Mouse (Mus musculus): ENCODE measurements around the gene Spns3. TPM values are rescaled to one million over a fixed set of nuclear protein-coding genes. Genes with fewer than 3 reads are reported as not detected.

The Spns3 gene
- polyA plus RNA-seq, 1 experiment from 2014 or later, result 0.98 TPM

GRCm38 (mm10) chr11:72461500-72461981, 88.8 kb downstream of the Spns3 start:
- H3K9ac ChIP-seq, result no peak overlapping the region
- no peaks in the 10 kb centered on the region for H3K9me3 ChIP-seq
- no peaks in the 10 kb centered on the region for H3K36me3 ChIP-seq
- H3K27ac ChIP-seq, result no peak overlapping the region
- H3K4me3 ChIP-seq (replicated peaks), result no peak overlapping the region
- ATAC-seq (ENCODE audit: insufficient read depth, low FRiP score, low read depth), result no peak
- H3K4me1 ChIP-seq, result peaks cover 26% of the 10 kb centered on the region
- no peaks in the 10 kb centered on the region for H3K27me3 ChIP-seq (replicated peaks)
- no peak overlapping the region for H3K4me2 ChIP-seq
- 32% methylated on average over 5 of the region's 5 CpGs for WGBS

DNA sequence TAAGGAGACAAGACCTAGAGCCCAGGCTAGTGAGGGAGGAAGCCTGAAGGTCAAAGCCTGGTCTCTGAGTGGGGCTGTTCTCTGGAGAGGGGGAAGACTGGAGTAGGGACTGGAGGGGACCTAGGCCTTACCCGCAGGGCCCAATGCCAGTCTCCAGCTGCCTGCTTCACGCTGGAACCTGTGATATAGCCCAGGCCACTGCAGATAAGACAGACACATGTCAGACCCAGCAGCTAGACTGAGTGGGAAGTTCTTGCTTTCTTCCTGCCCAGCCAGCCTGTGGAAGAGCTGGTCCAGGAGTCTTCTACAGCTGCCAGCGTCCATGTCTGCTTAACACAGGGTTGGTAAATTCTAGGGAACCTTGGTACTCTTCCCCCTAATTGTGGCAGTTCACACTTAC, 91.8 kb downstream of the Spns3 start:
- Histone ChIP-seq H3K27ac (0 out of 2 replicates have a peak overlapping the region, but pooled peaks have one; percentile 8), H3K4me1 (peaks cover 15% of the 10 kb centered on the region; the same call in 1 of the 2 replicates), H3K27me3 (replicated peaks) (no peaks in the 10 kb centered on the region), H3K4me2 (no peak overlapping the region), H3K4me3 (replicated peaks) (no peak overlapping the region), H3K36me3 (no peaks in the 10 kb centered on the region), H3K9ac (no peak overlapping the region), H3K9me3 (no peaks in the 10 kb centered on the region)
- WGBS, result 72% methylated on average over 3 of the region's 3 CpGs
- ATAC-seq (ENCODE audit: insufficient read depth, low FRiP score, low read depth), result no peak

DNA sequence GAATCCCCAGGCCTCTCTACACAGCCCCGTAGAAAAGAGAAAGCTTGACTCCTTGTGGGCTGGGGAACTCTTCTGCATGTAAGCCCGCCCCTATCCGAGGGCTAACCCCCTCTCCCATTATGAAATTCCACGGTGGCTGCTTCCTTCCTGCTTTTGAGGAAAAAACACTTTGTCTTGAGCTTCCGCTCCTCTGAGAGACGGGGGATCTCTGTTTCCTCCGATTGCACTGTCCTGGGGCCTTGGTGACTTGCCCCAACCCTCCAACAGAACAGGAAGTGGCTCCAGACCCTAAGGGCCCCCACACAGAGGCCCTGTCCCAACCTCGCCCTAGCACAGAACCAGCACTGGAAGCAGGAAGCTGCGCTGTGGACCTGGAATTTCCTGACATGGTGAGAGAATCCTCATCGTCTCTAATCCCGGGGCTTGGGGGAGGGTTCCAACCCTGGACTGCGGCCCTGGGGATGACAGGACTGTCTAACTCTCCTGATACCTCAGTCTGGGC, 92.3 kb downstream of the Spns3 start:
- Histone ChIP-seq H3K4me1 (peaks cover 15% of the 10 kb centered on the region; the same call in 1 of the 2 replicates), H3K36me3 (no peaks in the 10 kb centered on the region), H3K9me3 (no peaks in the 10 kb centered on the region), H3K27ac (0 out of 2 replicates have a peak overlapping the region, but pooled peaks have one; percentile 8), H3K4me3 (replicated peaks) (no peak overlapping the region), H3K27me3 (replicated peaks) (no peaks in the 10 kb centered on the region), H3K9ac (no peak overlapping the region), H3K4me2 (no peak overlapping the region)
- 55% methylated on average over 12 of the region's 12 CpGs for WGBS
- ATAC-seq (ENCODE audit: insufficient read depth, low FRiP score, low read depth), result peak; percentile 63; the same call in 1 of the 2 replicates

DNA sequence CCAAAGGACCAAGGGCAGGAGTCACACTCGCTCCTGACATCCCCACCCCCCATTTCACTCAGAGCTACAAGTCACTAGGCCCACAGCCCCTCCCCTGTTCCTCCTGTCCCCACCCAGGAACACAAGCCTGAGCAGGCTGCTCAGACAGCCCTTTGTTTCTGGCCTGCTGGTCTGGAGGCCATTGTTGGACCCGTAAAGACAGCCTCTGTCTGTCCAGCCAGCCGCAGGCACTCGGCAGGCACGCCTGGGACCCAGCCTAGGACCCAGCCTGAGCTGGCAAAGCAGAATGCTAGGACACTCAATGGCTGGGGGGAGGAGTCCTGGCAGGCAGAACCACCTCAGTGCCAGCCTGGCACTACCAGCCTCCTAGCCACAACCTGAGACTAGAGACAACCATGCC, 94.6 kb downstream of the Spns3 start:
- H3K27ac ChIP-seq, result no peak overlapping the region
- peaks cover 12% of the 10 kb centered on the region; the same call in 1 of the 2 replicates for H3K36me3 ChIP-seq
- no peak overlapping the region for H3K4me2 ChIP-seq
- WGBS, result 63% methylated on average over 5 of the region's 5 CpGs
- H3K9me3 ChIP-seq, result no peaks in the 10 kb centered on the region
- peaks cover 15% of the 10 kb centered on the region; the same call in 1 of the 2 replicates for H3K4me1 ChIP-seq
- H3K9ac ChIP-seq, result no peak overlapping the region
- ATAC-seq (ENCODE audit: insufficient read depth, low FRiP score, low read depth), result peak; percentile 24
- no peaks in the 10 kb centered on the region for H3K27me3 ChIP-seq (replicated peaks)
- H3K4me3 ChIP-seq (replicated peaks), result no peak overlapping the region

GRCm38 (mm10) chr11:72453105-72453953, 97.0 kb downstream of the Spns3 start:
- Histone ChIP-seq H3K4me2 (no peak overlapping the region), H3K4me1 (peaks cover 12% of the 10 kb centered on the region; the same call in 1 of the 2 replicates), H3K36me3 (peaks cover 36% of the 10 kb centered on the region), H3K9me3 (no peaks in the 10 kb centered on the region), H3K9ac (no peak overlapping the region), H3K4me3 (replicated peaks) (no peak overlapping the region), H3K27ac (no peak overlapping the region), H3K27me3 (replicated peaks) (no peaks in the 10 kb centered on the region)
- 57% methylated on average over 15 of the region's 15 CpGs for WGBS
- ATAC-seq (ENCODE audit: insufficient read depth, low FRiP score, low read depth), result no peak

DNA sequence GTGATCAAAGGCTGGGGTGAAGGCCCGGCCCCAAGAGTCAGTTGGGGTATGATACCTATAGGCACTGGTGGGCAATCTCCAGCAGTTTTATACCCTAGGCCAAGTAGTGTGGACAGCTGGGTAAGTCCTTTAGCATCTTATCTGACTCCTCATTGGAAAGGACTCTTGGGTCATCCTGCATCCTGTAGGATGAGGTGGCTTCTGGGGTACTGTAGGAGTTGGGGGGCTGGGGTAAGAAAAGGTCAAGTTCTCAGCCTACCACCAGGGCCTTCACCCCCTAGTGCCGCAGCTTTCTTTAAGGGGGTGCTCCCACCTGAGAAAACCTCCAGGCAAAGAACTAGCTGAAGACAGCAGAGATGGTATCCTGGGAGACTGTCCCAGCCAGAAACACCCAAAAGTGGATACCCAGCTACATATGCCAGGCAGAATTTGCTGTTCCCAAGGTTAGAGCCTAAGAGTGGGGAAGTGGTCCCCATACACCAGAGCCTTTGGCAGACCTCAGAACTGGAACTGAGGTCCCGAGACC, 98.1 kb downstream of the Spns3 start:
- peaks cover 9% of the 10 kb centered on the region; the same call in 1 of the 2 replicates for H3K4me1 ChIP-seq
- H3K4me2 ChIP-seq, result no peak overlapping the region
- H3K9ac ChIP-seq, result no peak overlapping the region
- H3K9me3 ChIP-seq, result no peaks in the 10 kb centered on the region
- H3K27ac ChIP-seq, result no peak overlapping the region
- no peaks in the 10 kb centered on the region for H3K27me3 ChIP-seq (replicated peaks)
- no peak for ATAC-seq (ENCODE audit: insufficient read depth, low FRiP score, low read depth)
- WGBS, result 80% methylated on average over 3 of the region's 3 CpGs
- H3K4me3 ChIP-seq (replicated peaks), result no peak overlapping the region
- peaks cover 47% of the 10 kb centered on the region for H3K36me3 ChIP-seq

DNA sequence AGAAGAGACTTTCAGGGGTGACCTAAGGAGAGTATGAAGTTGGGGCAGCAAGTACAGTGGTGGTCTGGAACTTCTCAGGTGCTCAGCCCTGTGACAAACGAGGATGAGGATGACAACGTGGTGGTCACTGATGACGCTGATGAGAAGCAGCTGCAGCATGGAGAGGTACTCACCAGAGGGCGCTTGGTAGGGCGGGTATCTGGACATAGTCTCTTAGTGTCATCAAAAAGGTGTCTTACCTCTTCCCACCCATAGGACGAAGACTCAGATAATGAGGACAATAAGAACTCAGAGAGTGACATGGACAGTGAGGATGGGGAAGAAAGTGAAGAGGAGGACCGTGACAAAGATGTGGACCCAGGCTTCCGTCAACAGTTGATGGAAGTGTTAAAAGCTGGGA, 102.8 kb downstream of the Spns3 start:
- Histone ChIP-seq H3K9ac (no peak overlapping the region), H3K27ac (no peak overlapping the region), H3K27me3 (replicated peaks) (no peaks in the 10 kb centered on the region), H3K4me3 (replicated peaks) (no peak overlapping the region), H3K4me2 (no peak overlapping the region), H3K36me3 (peaks cover 90% of the 10 kb centered on the region), H3K4me1 (peaks cover 2% of the 10 kb centered on the region; the same call in 1 of the 2 replicates), H3K9me3 (no peaks in the 10 kb centered on the region)
- no peak for ATAC-seq (ENCODE audit: insufficient read depth, low FRiP score, low read depth)
- 82% methylated on average over 8 of the region's 8 CpGs for WGBS

- Histone ChIP-seq H3K4me3 (replicated peaks) (no peak overlapping the region), H3K36me3 (peaks cover 84% of the 10 kb centered on the region), H3K9ac (no peak overlapping the region), H3K27ac (no peak overlapping the region), H3K9me3 (no peaks in the 10 kb centered on the region), H3K27me3 (replicated peaks) (no peaks in the 10 kb centered on the region), H3K4me1 (peaks cover 9% of the 10 kb centered on the region; the same call in 1 of the 2 replicates), H3K4me2 (no peak overlapping the region)
- no peak for ATAC-seq (ENCODE audit: insufficient read depth, low FRiP score, low read depth)
- 87% methylated on average over 6 of the region's 6 CpGs for WGBS
Measured at GRCm38 (mm10) chr11:72446311-72447105, 103.8 kb downstream of the Spns3 start.

Other genes starting within 250 kb of the Spns3 start
- 5.3 and 6.0 TPM in 2 replicates for gene Xaf1, start 248.9 kb downstream of the Spns3 start, polyA plus RNA-seq (2015; fragmentation: Nextera tagmentation; extraction: Ambion mirVana)
- not detected in 2 replicates for gene Fbxo39, start 236.1 kb downstream of the Spns3 start, polyA plus RNA-seq (2015; fragmentation: Nextera tagmentation; extraction: Ambion mirVana)
- 0.67 and 0.68 TPM in 2 replicates for gene Tekt1, start 188.1 kb downstream of the Spns3 start, polyA plus RNA-seq (2015; fragmentation: Nextera tagmentation; extraction: Ambion mirVana)
- 50.8 and 56.0 TPM in 2 replicates for gene Smtnl2, start 138.8 kb downstream of the Spns3 start, polyA plus RNA-seq (2015; fragmentation: Nextera tagmentation; extraction: Ambion mirVana)
- 4.7 and 4.8 TPM in 2 replicates for gene Ggt6, start 115.0 kb downstream of the Spns3 start, polyA plus RNA-seq (2015; fragmentation: Nextera tagmentation; extraction: Ambion mirVana)
- gene Mybbp1a, start 109.2 kb downstream of the Spns3 start, polyA plus RNA-seq (2015; fragmentation: Nextera tagmentation; extraction: Ambion mirVana), result 144 and 159 TPM in 2 replicates
- 4.2 and 6.0 TPM in 2 replicates for gene Spns2, start 60.6 kb downstream of the Spns3 start, polyA plus RNA-seq (2015; fragmentation: Nextera tagmentation; extraction: Ambion mirVana)
- gene Ube2g1, start 56.8 kb upstream of the Spns3 start, polyA plus RNA-seq (2015; fragmentation: Nextera tagmentation; extraction: Ambion mirVana), result 56.1 and 64.2 TPM in 2 replicates
- gene Ankfy1, start 139.5 kb upstream of the Spns3 start, polyA plus RNA-seq (2015; fragmentation: Nextera tagmentation; extraction: Ambion mirVana), result 20.6 and 22.3 TPM in 2 replicates
- gene Cyb5d2, start 245.6 kb upstream of the Spns3 start, polyA plus RNA-seq (2015; fragmentation: Nextera tagmentation; extraction: Ambion mirVana), result 5.3 and 6.0 TPM in 2 replicates
- 9.8 and 10.3 TPM in 2 replicates for gene Zzef1, start 245.7 kb upstream of the Spns3 start, polyA plus RNA-seq (2015; fragmentation: Nextera tagmentation; extraction: Ambion mirVana)